Mouse (Mus musculus) intestine, embryonic 16.5 days (tissue): ENCODE results near the gene Gpr183. TPM values are rescaled to one million over a fixed set of nuclear protein-coding genes. Genes with fewer than 3 reads are reported as not detected.
A peak's percentile ranks its signal among the peaks of the same experiment; 100 is the strongest.

Source experiments
- ATAC-seq: fragments of 200-750 bp; cut with Nextera tagmentation; 2 replicates; pipeline ENCODE4 v1.8.0; 2017; ENCODE audit warnings: moderate TSS enrichment, moderate library complexity
- H3K27ac ChIP-seq: fragments of 300-500 bp; sonication (generic); 2 replicates; pipeline ENCODE4 v1.5.1; 2014; ENCODE audit warnings: mild to moderate bottlenecking, low read length
- H3K27me3 ChIP-seq: fragments of 300-500 bp; sonication (generic); replicated peaks from 2 replicates; pipeline ENCODE4 v1.6.1; 2014; ENCODE audit warnings: low read length, control low read depth, mixed read lengths; ENCODE audit not compliant: control insufficient read depth, insufficient read depth
- H3K36me3 ChIP-seq: fragments of 300-500 bp; sonication (generic); 2 replicates; pipeline ENCODE4 v1.6.1; 2014; ENCODE audit warnings: low read length, control low read depth; ENCODE audit not compliant: control insufficient read depth, insufficient read depth
- H3K4me1 ChIP-seq: fragments of 300-500 bp; sonication (generic); 2 replicates; pipeline ENCODE4 v1.6.1; 2014; ENCODE audit warnings: low read length, control low read depth, mixed read lengths; ENCODE audit not compliant: control insufficient read depth, insufficient read depth
- H3K4me2 ChIP-seq: fragments of 300-500 bp; sonication (generic); 2 replicates; pipeline ENCODE4 v1.6.1; 2014; ENCODE audit warnings: low read depth, low read length, control low read depth
- H3K4me3 ChIP-seq: fragments of 300-500 bp; sonication (generic); 2 replicates; pipeline ENCODE4 v1.5.1; 2014; ENCODE audit warnings: mild to moderate bottlenecking, low read length
- H3K9ac ChIP-seq: fragments of 300-500 bp; sonication (generic); 2 replicates; pipeline ENCODE4 v1.6.1; 2014; ENCODE audit warnings: low read depth, low read length
- H3K9me3 ChIP-seq: fragments of 300-500 bp; sonication (generic); 2 replicates; pipeline ENCODE4 v1.6.1; 2016; ENCODE audit warnings: low read length, control low read depth; ENCODE audit not compliant: control insufficient read depth
- WGBS: fragments of 180-500 bp; shearing (Covaris S2); extraction: QIAGEN DNeasy Blood & Tissue Kit; methylation state at CpG from one replicate; pipeline ENCODE4 v1.1.7; 2014; 5-methylcytosine and 5-hydroxymethylcytosine counted together
- polyA plus RNA-seq: library from polyadenylated mRNA; unstranded; fragments of >200 nt; fragmentation: Nextera tagmentation; extraction: Ambion mirVana; gene quantifications from 2 replicates; pipeline ENCODE4 v1.2.1, GENCODE M21; 2015

Gene Gpr183
- polyA plus RNA-seq, 1 experiment from 2014 or later: 4.1 TPM

DNA sequence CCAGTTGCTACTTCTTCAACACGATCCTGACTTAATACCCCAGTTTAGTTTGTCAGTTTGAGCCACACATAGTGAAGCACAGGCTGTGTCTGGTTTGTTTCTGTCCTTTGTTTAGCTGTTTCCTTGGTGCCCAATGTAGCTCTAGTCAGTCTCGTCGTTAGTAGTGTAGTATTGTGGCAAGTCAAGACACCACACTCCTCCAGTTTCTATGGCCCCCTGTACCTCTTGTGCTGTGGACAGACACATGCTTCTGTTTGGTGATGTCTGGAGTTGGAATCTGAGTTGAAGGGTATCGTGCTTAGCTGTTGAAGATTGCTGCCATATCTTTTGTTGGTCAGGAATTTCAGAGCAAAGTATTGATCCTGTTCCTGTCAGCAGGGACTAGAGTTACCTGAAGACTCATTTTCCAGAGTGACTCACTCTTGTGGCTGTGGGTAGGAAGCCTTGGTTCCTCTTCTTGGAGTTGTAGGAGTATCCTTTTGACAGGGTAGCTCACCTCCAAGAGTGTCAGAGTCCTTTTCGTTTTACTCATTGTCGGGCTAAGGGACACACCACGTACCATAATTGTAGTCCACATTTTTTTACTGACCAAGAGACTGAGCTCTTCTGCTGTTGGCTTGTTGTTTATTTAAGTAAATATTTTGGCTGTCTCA, 34.1 kb downstream of the Gpr183 start:
- Histone ChIP-seq H3K4me2 (no peak overlapping the region), H3K4me1 (peaks cover 4% of the 10 kb centered on the region; the same call in 1 of the 2 replicates), H3K27me3 (no peaks in the 10 kb centered on the region), H3K9ac (no peak overlapping the region), H3K27ac (no peak overlapping the region), H3K9me3 (peaks cover 5% of the 10 kb centered on the region; the same call in 1 of the 2 replicates), H3K36me3 (no peaks in the 10 kb centered on the region), H3K4me3 (no peak overlapping the region)
- ATAC-seq: no peak
- 70% methylated on average over 7 of the region's 7 CpGs for WGBS

GRCm38 (mm10) chr14:121929243-121929951, 35.6 kb downstream of the Gpr183 start:
- Histone ChIP-seq H3K4me3 (no peak overlapping the region), H3K9me3 (no peaks in the 10 kb centered on the region), H3K27me3 (no peaks in the 10 kb centered on the region), H3K27ac (no peak overlapping the region), H3K4me2 (no peak overlapping the region), H3K36me3 (no peaks in the 10 kb centered on the region), H3K9ac (no peak overlapping the region), H3K4me1 (peaks cover 4% of the 10 kb centered on the region; the same call in 1 of the 2 replicates)
- 76% methylated on average over 12 of the region's 12 CpGs for WGBS
- peak; percentile 54; the same call in 1 of the 2 replicates for ATAC-seq

- H3K36me3 ChIP-seq: no peaks in the 10 kb centered on the region
- 67% methylated on average over 8 of the region's 8 CpGs for WGBS
- no peaks in the 10 kb centered on the region for H3K9me3 ChIP-seq
- no peaks in the 10 kb centered on the region for H3K27me3 ChIP-seq
- peaks cover 4% of the 10 kb centered on the region; the same call in 1 of the 2 replicates for H3K4me1 ChIP-seq
- no peak overlapping the region for H3K4me3 ChIP-seq
- no peak overlapping the region for H3K4me2 ChIP-seq
- no peak overlapping the region for H3K9ac ChIP-seq
- 0 out of 2 replicates have a peak, but pooled peaks have one; percentile 32 for ATAC-seq
- H3K27ac ChIP-seq: no peak overlapping the region
These were observed 36.4 kb downstream of the Gpr183 start for GRCm38 (mm10) chr14:121928375-121929137.

- H3K4me1 ChIP-seq: peaks cover 4% of the 10 kb centered on the region; the same call in 1 of the 2 replicates
- 92% methylated on average over 8 of the region's 8 CpGs for WGBS
These were observed 37.5 kb downstream of the Gpr183 start for GRCm38 (mm10) chr14:121927451-121927850.

GRCm38 (mm10) chr14:121926901-121927300, 38.1 kb downstream of the Gpr183 start:
- ATAC-seq: no peak
- Histone ChIP-seq H3K4me1 (peaks cover 4% of the 10 kb centered on the region; the same call in 1 of the 2 replicates), H3K27ac (no peak overlapping the region), H3K9ac (no peak overlapping the region), H3K4me2 (no peak overlapping the region), H3K4me3 (no peak overlapping the region), H3K36me3 (no peaks in the 10 kb centered on the region), H3K9me3 (no peaks in the 10 kb centered on the region), H3K27me3 (no peaks in the 10 kb centered on the region)
- WGBS: 85% methylated on average over 6 of the region's 6 CpGs

More at GRCm38 (mm10) chr14:121927451-121927850, 37.5 kb downstream of the Gpr183 start:
- Histone ChIP-seq H3K4me3 (no peak overlapping the region), H3K27ac (no peak overlapping the region), H3K9ac (no peak overlapping the region), H3K4me2 (no peak overlapping the region), H3K9me3 (no peaks in the 10 kb centered on the region), H3K27me3 (no peaks in the 10 kb centered on the region), H3K36me3 (no peaks in the 10 kb centered on the region)
- no peak for ATAC-seq

DNA sequence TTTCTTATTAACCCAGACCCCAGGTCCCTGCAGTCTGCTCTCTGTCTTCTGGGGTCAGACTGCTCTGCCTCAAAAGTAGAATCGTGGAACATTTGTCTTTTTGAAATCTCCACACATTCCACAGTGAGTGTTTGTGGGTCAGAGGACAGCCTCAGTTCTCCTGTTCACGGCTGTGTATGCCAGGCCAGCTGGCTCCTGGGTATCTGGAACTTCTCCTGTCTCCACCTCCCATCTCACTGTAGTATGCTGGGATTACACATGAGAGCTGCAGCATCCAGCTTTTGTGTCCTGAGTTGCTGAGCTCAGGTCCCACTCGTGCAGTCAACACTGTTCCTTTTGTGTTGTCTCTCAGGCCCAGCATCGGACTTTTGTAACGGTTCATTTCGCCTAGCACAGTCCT, 40.1 kb downstream of the Gpr183 start:
- Histone ChIP-seq H3K27me3 (no peaks in the 10 kb centered on the region), H3K4me2 (no peak overlapping the region), H3K27ac (no peak overlapping the region), H3K4me1 (peaks cover 11% of the 10 kb centered on the region), H3K4me3 (no peak overlapping the region), H3K9ac (no peak overlapping the region), H3K9me3 (no peaks in the 10 kb centered on the region), H3K36me3 (peaks cover 5% of the 10 kb centered on the region; the same call in 1 of the 2 replicates)
- ATAC-seq: no peak
- 66% methylated on average over 6 of the region's 6 CpGs for WGBS

DNA sequence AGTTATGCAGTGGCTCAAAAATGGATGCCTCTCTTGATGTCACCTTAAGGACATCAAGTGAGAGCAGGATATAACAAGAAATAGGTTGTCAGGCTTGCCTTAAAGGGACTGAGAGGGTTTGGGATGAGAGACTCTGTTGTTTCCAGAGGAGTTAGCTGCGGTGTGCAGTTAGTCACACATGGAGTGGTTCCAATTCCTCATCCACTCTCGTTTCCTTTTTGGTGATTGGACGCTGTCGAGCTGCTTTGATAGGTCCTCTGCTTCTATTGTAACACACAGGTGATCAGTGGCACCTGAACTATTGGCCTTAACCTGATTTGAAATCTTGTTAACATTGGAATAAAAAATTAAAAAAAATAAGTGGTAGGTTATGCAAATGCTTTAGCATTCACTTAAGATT, 42.3 kb downstream of the Gpr183 start:
- H3K4me1 ChIP-seq: peaks cover 11% of the 10 kb centered on the region
- H3K27me3 ChIP-seq: no peaks in the 10 kb centered on the region
- H3K4me3 ChIP-seq: no peak overlapping the region
- no peak overlapping the region for H3K4me2 ChIP-seq
- 76% methylated on average over 4 of the region's 4 CpGs for WGBS
- H3K27ac ChIP-seq: no peak overlapping the region
- no peaks in the 10 kb centered on the region for H3K9me3 ChIP-seq
- H3K36me3 ChIP-seq: peaks cover 5% of the 10 kb centered on the region; the same call in 1 of the 2 replicates
- no peak for ATAC-seq
- no peak overlapping the region for H3K9ac ChIP-seq

DNA sequence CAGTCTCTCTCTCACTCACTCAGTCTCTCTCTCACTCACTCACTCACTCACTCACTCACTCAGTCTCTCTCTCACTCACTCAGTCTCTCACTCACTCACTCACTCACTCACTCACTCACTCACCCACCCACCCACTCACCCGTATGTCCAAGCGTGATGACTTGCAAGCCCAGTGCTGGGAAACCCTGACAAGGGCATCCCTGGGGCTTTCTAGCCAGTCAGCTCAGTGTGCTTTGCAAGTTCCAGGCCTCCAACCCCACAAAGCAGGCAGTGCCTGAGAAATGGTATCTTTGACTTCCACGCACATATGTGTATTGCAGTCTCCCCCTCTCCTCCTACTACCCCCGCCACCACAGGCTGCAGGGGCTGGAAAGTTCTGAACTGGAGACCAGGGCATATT, 43.0 kb downstream of the Gpr183 start:
- Histone ChIP-seq H3K4me1 (peaks cover 11% of the 10 kb centered on the region), H3K9ac (no peak overlapping the region), H3K4me2 (no peak overlapping the region), H3K9me3 (no peaks in the 10 kb centered on the region), H3K27me3 (no peaks in the 10 kb centered on the region), H3K36me3 (peaks cover 5% of the 10 kb centered on the region; the same call in 1 of the 2 replicates), H3K4me3 (no peak overlapping the region), H3K27ac (no peak overlapping the region)
- no peak for ATAC-seq
- WGBS: 80% methylated on average over 4 of the region's 4 CpGs

DNA sequence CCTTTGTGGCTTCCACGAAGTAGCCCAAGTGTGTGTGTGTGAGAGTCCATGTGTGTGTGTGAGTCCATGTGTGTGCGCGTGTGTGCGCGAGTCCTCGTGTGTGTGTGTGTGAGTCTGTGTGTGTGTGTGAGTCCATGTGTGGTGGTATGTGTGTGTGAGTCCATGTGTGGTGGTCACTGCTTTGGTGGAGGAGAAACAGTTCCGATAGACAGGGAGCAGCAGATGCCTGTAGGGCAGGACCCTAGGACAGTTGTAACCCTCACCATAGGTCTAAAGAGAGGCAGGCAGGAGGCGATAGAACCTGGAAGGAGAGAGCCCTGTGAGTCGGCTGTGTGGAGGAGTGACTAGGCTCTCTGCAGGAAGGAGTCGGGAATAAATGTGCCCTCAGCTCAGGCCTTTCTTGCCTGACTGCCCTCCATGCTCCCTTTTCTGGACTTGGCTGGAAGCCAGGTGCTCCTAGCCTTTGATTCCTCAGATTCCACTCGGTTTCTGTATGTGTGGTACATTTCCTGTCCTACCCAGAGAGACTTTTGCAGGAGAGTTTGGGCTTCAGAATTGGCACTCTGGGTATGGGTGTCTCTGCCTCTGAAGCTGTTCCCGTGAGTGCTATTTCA, 44.4 kb downstream of the Gpr183 start:
- H3K36me3 ChIP-seq: peaks cover 5% of the 10 kb centered on the region; the same call in 1 of the 2 replicates
- WGBS: 77% methylated on average over 12 of the region's 12 CpGs
- no peaks in the 10 kb centered on the region for H3K9me3 ChIP-seq
- no peak overlapping the region for H3K9ac ChIP-seq
- H3K4me3 ChIP-seq: no peak overlapping the region
- no peaks in the 10 kb centered on the region for H3K27me3 ChIP-seq
- no peak overlapping the region for H3K4me2 ChIP-seq
- H3K4me1 ChIP-seq: peaks cover 11% of the 10 kb centered on the region
- no peak overlapping the region for H3K27ac ChIP-seq
- ATAC-seq: peak; percentile 54
